11 mouse cellular contexts compared by ENCODE assay signal in the genomic region with DNA sequence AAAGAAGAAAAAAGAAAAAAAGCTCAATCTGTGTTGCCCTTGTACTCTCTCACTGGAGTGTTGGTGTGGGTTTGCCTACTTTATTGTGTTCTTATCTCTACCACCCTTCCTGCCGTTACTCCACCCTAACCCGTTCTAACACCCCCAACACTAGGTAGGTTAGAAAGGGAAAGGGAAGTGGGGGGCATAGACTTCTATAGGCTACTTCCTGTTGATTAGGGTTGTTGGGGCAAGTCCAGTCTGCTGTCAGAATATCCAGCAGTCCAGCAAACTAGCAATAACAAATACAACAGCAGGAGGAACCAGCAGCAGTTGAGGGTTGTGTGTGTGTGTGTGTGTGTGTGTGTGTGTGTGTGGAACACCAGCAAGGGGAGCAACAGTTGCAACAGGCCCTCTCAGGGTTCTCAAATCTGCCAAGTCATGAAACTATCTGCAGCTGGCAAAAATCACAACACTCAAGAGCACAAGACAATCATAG. TPM values are rescaled to one million over a fixed set of nuclear protein-coding genes. Genes with fewer than 3 reads are reported as not detected.
DNase-seq lines count a peak whose midpoint lies in the region; ATAC-seq and TF ChIP-seq lines count a peak whose summit lies in the region.
"Had no signal": no experiment of that assay in that cellular context is flagged by ENCODE, and none has a peak within 500 bp of the region (broad histone marks: within the 10 kb centered on the region; RNA-seq: fewer than 3 reads in every experiment).

No protein-coding gene starts in this region.

- peaks cover 28% of the 10 kb centered on the region for H3K36me3 ChIP-seq in intestine, embryonic 14.5 days (ENCODE audit: control insufficient read depth, insufficient read depth, low read length)
- peaks cover 17% of the 10 kb centered on the region for H3K36me3 ChIP-seq in intestine, postnatal 0 days (ENCODE audit: control insufficient read depth, insufficient read depth)
- H3K36me3 ChIP-seq in hindbrain, embryonic 16.5 days (ENCODE audit: control insufficient read depth, insufficient read depth, low read length): no peaks in the 10 kb centered on the region; the same call in 1 of the 2 replicates

- ATAC-seq in intestine, embryonic 14.5 days (replicated peaks; ENCODE audit: low FRiP score, low TSS enrichment, low read depth): no peak
- no peak for ATAC-seq in intestine, postnatal 0 days
- peak; percentile 76 for ATAC-seq in megakaryocyte, adult 5-6 weeks (ENCODE audit: poor library complexity, severe bottlenecking)
- no peak for ATAC-seq in hindbrain, embryonic 16.5 days

- no peak for TF ChIP-seq CTCF in intestine, postnatal 0 days (IDR thresholded peaks at IDR 0.05; ENCODE audit: low read depth)

- peak overlapping the region; percentile 43 for H3K27ac ChIP-seq in intestine, embryonic 14.5 days (ENCODE audit: low read depth)
- no peak overlapping the region for H3K27ac ChIP-seq in intestine, postnatal 0 days (ENCODE audit: low read depth, low read length)
- no peak overlapping the region for H3K27ac ChIP-seq in hindbrain, embryonic 16.5 days (ENCODE audit: low read depth, low read length)
- H3K27ac ChIP-seq: limb, embryonic 15.5 days had no signal

- no peaks in the 10 kb centered on the region for H3K9me3 ChIP-seq in intestine, embryonic 14.5 days (ENCODE audit: control insufficient read depth, low read length)
- no peaks in the 10 kb centered on the region for H3K9me3 ChIP-seq in intestine, postnatal 0 days (ENCODE audit: control insufficient read depth)
- H3K9me3 ChIP-seq in hindbrain, embryonic 16.5 days (ENCODE audit: control insufficient read depth, low read length): no peaks in the 10 kb centered on the region
- H3K9me3 ChIP-seq: limb, embryonic 15.5 days had no signal

- no peak for DNase-seq in intestine, embryonic 14.5 days (ENCODE audit: low spot score)
- peak; percentile 89 for DNase-seq in MEL-GATA-1-ER (ENCODE audit: extremely low read depth, low read depth)
- DNase-seq in heart, postnatal 4 days: peak; percentile 12
- DNase-seq in layer of hippocampus, adult 18-20 months (ENCODE audit: low spot score in 2 of 2): no peak
- DNase-seq in adrenal gland, adult (ENCODE audit: inconsistent age in 2 of 2, low spot score in 1 of 2): no peak
- DNase-seq: kidney, adult 8-10 months; retina, postnatal 1 day had no signal

- no peak overlapping the region for H3K9ac ChIP-seq in intestine, embryonic 14.5 days (ENCODE audit: low read length)
- H3K9ac ChIP-seq in intestine, postnatal 0 days (ENCODE audit: low read depth, low read length): no peak overlapping the region
- no peak overlapping the region for H3K9ac ChIP-seq in hindbrain, embryonic 16.5 days (ENCODE audit: low read depth, low read length)
- H3K9ac ChIP-seq: limb, embryonic 15.5 days had no signal

- H3K4me3 ChIP-seq in intestine, embryonic 14.5 days (ENCODE audit: low read depth, low read length): no peak overlapping the region
- no peak overlapping the region for H3K4me3 ChIP-seq in intestine, postnatal 0 days (ENCODE audit: low read depth, low read length)
- no peak overlapping the region for H3K4me3 ChIP-seq in hindbrain, embryonic 16.5 days (ENCODE audit: low read length)
- H3K4me3 ChIP-seq: limb, embryonic 15.5 days had no signal

- H3K4me2 ChIP-seq in intestine, embryonic 14.5 days (ENCODE audit: low read length): no peak overlapping the region
- H3K4me2 ChIP-seq in intestine, postnatal 0 days (replicated peaks; ENCODE audit: low read depth): no peak overlapping the region
- no peak overlapping the region for H3K4me2 ChIP-seq in hindbrain, embryonic 16.5 days (ENCODE audit: low read length)
- H3K4me2 ChIP-seq: limb, embryonic 15.5 days had no signal

- H3K4me1 ChIP-seq in intestine, embryonic 14.5 days (replicated peaks; ENCODE audit: control insufficient read depth, insufficient read depth, low read length): peaks cover 15% of the 10 kb centered on the region
- H3K4me1 ChIP-seq in intestine, postnatal 0 days (replicated peaks; ENCODE audit: control insufficient read depth, insufficient read depth, low read length): peaks cover 11% of the 10 kb centered on the region; the same call in 1 of the 2 replicates
- H3K4me1 ChIP-seq in hindbrain, embryonic 16.5 days (ENCODE audit: control insufficient read depth, insufficient read depth, low read depth, low read length): no peaks in the 10 kb centered on the region

- 69% methylated on average over 2 of the region's 2 CpGs for WGBS in intestine, embryonic 14.5 days
- WGBS in intestine, postnatal 0 days: 11% methylated on average over 2 of the region's 2 CpGs
- 86% methylated on average over 2 of the region's 2 CpGs for WGBS in hindbrain, embryonic 16.5 days

- H3K27me3 ChIP-seq in intestine, embryonic 14.5 days (replicated peaks; ENCODE audit: control insufficient read depth, insufficient read depth, low read length): no peaks in the 10 kb centered on the region
- H3K27me3 ChIP-seq in intestine, postnatal 0 days (replicated peaks; ENCODE audit: control insufficient read depth, insufficient read depth, low read length): no peaks in the 10 kb centered on the region
- no peaks in the 10 kb centered on the region for H3K27me3 ChIP-seq in hindbrain, embryonic 16.5 days (replicated peaks; ENCODE audit: control insufficient read depth, insufficient read depth, low read length)
- H3K27me3 ChIP-seq: limb, embryonic 15.5 days had no signal

RNA-seq across cellular contexts. Expression of gene Snx4, which starts 10.4 kb away (rescaled TPM):
- polyA plus RNA-seq in intestine, embryonic 14.5 days (2014; fragmentation: Nextera tagmentation; extraction: Ambion mirVana): 78.4 and 89.5 TPM in 2 replicates
- 103 and 105 TPM in 2 replicates for polyA plus RNA-seq in intestine, postnatal 0 days (2015; fragmentation: Nextera tagmentation; extraction: Ambion mirVana)
- 10 to 100 TPM; 52.6 to 56.7 TPM for total RNA-seq in heart, postnatal 4 days (2021)
- 61.0 and 61.8 TPM in 2 replicates for total RNA-seq in megakaryocyte, adult 5-6 weeks (2015)
- 76.8 and 88.0 TPM in 2 replicates for total RNA-seq in megakaryocyte, adult 5-6 weeks (2017)
- 10 to 100 TPM; 28.0 to 28.6 TPM for total RNA-seq in layer of hippocampus, adult 18-20 months (2021)
- polyA plus RNA-seq in hindbrain, embryonic 16.5 days (2015; fragmentation: Nextera tagmentation; extraction: Ambion mirVana): 87.3 and 103 TPM in 2 replicates

Comparison
In these comparisons a context has a peak if more than half of its experiments do, and no peak if none do; other contexts are left out.
1. DNase-seq: peak in MEL-GATA-1-ER (single experiment) and heart, postnatal 4 days (single experiment); none in intestine, embryonic 14.5 days (single experiment), layer of hippocampus, adult 18-20 months (0 of 2) and adrenal gland, adult (0 of 2).